Comparison of ENCODE assay signal across 9 mouse cellular contexts in genomic region chr17:87302014-87302794, GRCm38 (mm10). TPM values are rescaled to one million over a fixed set of nuclear protein-coding genes. Genes with fewer than 3 reads are reported as not detected.
DNase-seq lines count a peak whose midpoint lies in the region; ATAC-seq lines count a peak whose summit lies in the region.
"Had no signal": no experiment of that assay in that cellular context is flagged by ENCODE, and none has a peak within 500 bp of the region (broad histone marks: within the 10 kb centered on the region; RNA-seq: fewer than 3 reads in every experiment).

No protein-coding gene starts in this region.

- H3K4me2 ChIP-seq in liver, embryonic 11.5 days, result no peak overlapping the region; the same call in 1 of the 2 replicates
- H3K4me2 ChIP-seq in intestine, embryonic 16.5 days (ENCODE audit: low read depth, low read length), result no peak overlapping the region
- no peak overlapping the region for H3K4me2 ChIP-seq in stomach, embryonic 14.5 days (replicated peaks; ENCODE audit: low read depth, low read length)
- H3K4me2 ChIP-seq: midbrain, embryonic 12.5 days had no signal

- no peak overlapping the region for H3K27ac ChIP-seq in liver, embryonic 11.5 days (ENCODE audit: low read depth, low read length)
- peak overlapping the region; percentile 53 for H3K27ac ChIP-seq in intestine, embryonic 16.5 days (ENCODE audit: low read length)
- peak overlapping the region; percentile 28; the same call in 1 of the 2 replicates for H3K27ac ChIP-seq in stomach, embryonic 14.5 days (ENCODE audit: low read length)
- H3K27ac ChIP-seq: midbrain, embryonic 12.5 days had no signal

- WGBS in liver, embryonic 11.5 days, result 39% methylated on average over 13 of the region's 13 CpGs
- 49% methylated on average over 13 of the region's 13 CpGs for WGBS in intestine, embryonic 16.5 days
- 66% methylated on average over 13 of the region's 13 CpGs for WGBS in stomach, embryonic 14.5 days

- peak; percentile 29 for DNase-seq in liver
- DNase-seq in liver, embryonic 11.5 days (ENCODE audit: low spot score), result no peak
- DNase-seq in adrenal gland, postnatal 25 days, result peak; percentile 58
- DNase-seq in layer of hippocampus, postnatal 14 days (ENCODE audit: low spot score in 2 of 2), result no peak
- no peak for DNase-seq in left cerebral cortex, postnatal 25 days (ENCODE audit: low spot score in 2 of 2)
- DNase-seq: right cerebral cortex, postnatal 4 days had no signal

- intact Hi-C loops in left cerebral cortex, postnatal 25 days (cut with DNase I), result no loop called here

- no peak overlapping the region for H3K9ac ChIP-seq in liver, embryonic 11.5 days (ENCODE audit: low read depth, low read length)
- H3K9ac ChIP-seq in intestine, embryonic 16.5 days (ENCODE audit: low read depth, low read length), result peak overlapping the region; percentile 50
- H3K9ac ChIP-seq in stomach, embryonic 14.5 days (replicated peaks; ENCODE audit: low read depth, low read length), result no peak overlapping the region
- H3K9ac ChIP-seq: midbrain, embryonic 12.5 days had no signal

- peaks cover 15% of the 10 kb centered on the region for H3K4me1 ChIP-seq in liver, embryonic 11.5 days (replicated peaks; ENCODE audit: control insufficient read depth, insufficient read depth, low read length)
- peaks cover 25% of the 10 kb centered on the region for H3K4me1 ChIP-seq in intestine, embryonic 16.5 days (ENCODE audit: control insufficient read depth, insufficient read depth, low read length)
- peaks cover 2% of the 10 kb centered on the region; the same call in 1 of the 2 replicates for H3K4me1 ChIP-seq in stomach, embryonic 14.5 days (ENCODE audit: control insufficient read depth, insufficient read depth, low read length)
- H3K4me1 ChIP-seq: midbrain, embryonic 12.5 days had no signal

- ATAC-seq in liver, embryonic 11.5 days (replicated peaks; ENCODE audit: low FRiP score), result no peak
- ATAC-seq in intestine, embryonic 16.5 days, result peak; percentile 46
- ATAC-seq in stomach, embryonic 14.5 days (ENCODE audit: insufficient number of reproducible peaks, insufficient read depth, low FRiP score, low read depth), result peak; percentile 77; the same call in 1 of the 2 replicates

- H3K4me3 ChIP-seq in liver, embryonic 11.5 days (ENCODE audit: low read depth, low read length), result no peak overlapping the region
- H3K4me3 ChIP-seq in intestine, embryonic 16.5 days (ENCODE audit: low read length), result no peak overlapping the region
- H3K4me3 ChIP-seq in stomach, embryonic 14.5 days (ENCODE audit: low read depth, low read length), result no peak overlapping the region
- H3K4me3 ChIP-seq: midbrain, embryonic 12.5 days had no signal

- no peaks in the 10 kb centered on the region for H3K9me3 ChIP-seq in liver, embryonic 11.5 days (ENCODE audit: control insufficient read depth, low read length)
- no peaks in the 10 kb centered on the region for H3K9me3 ChIP-seq in intestine, embryonic 16.5 days (ENCODE audit: control insufficient read depth, low read length)
- H3K9me3 ChIP-seq in stomach, embryonic 14.5 days (ENCODE audit: control insufficient read depth, low read depth, low read length), result no peaks in the 10 kb centered on the region
- H3K9me3 ChIP-seq: midbrain, embryonic 12.5 days had no signal

- no peaks in the 10 kb centered on the region for H3K36me3 ChIP-seq in liver, embryonic 11.5 days (ENCODE audit: control insufficient read depth, insufficient read depth, low read length)
- no peaks in the 10 kb centered on the region for H3K36me3 ChIP-seq in intestine, embryonic 16.5 days (ENCODE audit: control insufficient read depth, insufficient read depth, low read length)
- no peaks in the 10 kb centered on the region for H3K36me3 ChIP-seq in stomach, embryonic 14.5 days (ENCODE audit: control insufficient read depth, insufficient read depth, low read length)
- H3K36me3 ChIP-seq: midbrain, embryonic 12.5 days had no signal

- H3K27me3 ChIP-seq in liver, embryonic 11.5 days (replicated peaks; ENCODE audit: control insufficient read depth, insufficient read depth, low read length), result no peaks in the 10 kb centered on the region
- H3K27me3 ChIP-seq in intestine, embryonic 16.5 days (replicated peaks; ENCODE audit: control insufficient read depth, insufficient read depth, low read length), result no peaks in the 10 kb centered on the region
- H3K27me3 ChIP-seq in stomach, embryonic 14.5 days (ENCODE audit: control insufficient read depth, insufficient read depth, low read length), result no peaks in the 10 kb centered on the region
- H3K27me3 ChIP-seq: midbrain, embryonic 12.5 days had no signal

RNA-seq across cellular contexts. Expression of gene Ttc7, which starts 19.5 kb away (rescaled TPM):
- polyA plus RNA-seq in liver, embryonic 11.5 days (2014; fragmentation: Nextera tagmentation; extraction: Ambion mirVana), result 14.1 and 14.3 TPM in 2 replicates
- 7.8 and 12.3 TPM in 2 replicates for total RNA-seq in adrenal gland, postnatal 25 days (2021)
- 21.7 and 27.1 TPM in 2 replicates for polyA plus RNA-seq in intestine, embryonic 16.5 days (2015; fragmentation: Nextera tagmentation; extraction: Ambion mirVana)
- 4.6 and 5.9 TPM in 2 replicates for polyA plus RNA-seq in stomach, embryonic 14.5 days (2014; fragmentation: Nextera tagmentation; extraction: Ambion mirVana)
- 1 to 10 TPM; 6.8 to 6.9 TPM for total RNA-seq in layer of hippocampus, postnatal 14 days (2021)
- 10 to 100 TPM; 12.0 to 14.4 TPM for total RNA-seq in left cerebral cortex, postnatal 25 days (2021)

RNA-seq across cellular contexts. Expression of gene Mcfd2, which starts 36.5 kb away (rescaled TPM):
- polyA plus RNA-seq in liver, embryonic 11.5 days (2014; fragmentation: Nextera tagmentation; extraction: Ambion mirVana), result 71.9 and 76.9 TPM in 2 replicates
- total RNA-seq in adrenal gland, postnatal 25 days (2021), result 264 and 267 TPM in 2 replicates
- polyA plus RNA-seq in intestine, embryonic 16.5 days (2015; fragmentation: Nextera tagmentation; extraction: Ambion mirVana), result 150 and 184 TPM in 2 replicates
- polyA plus RNA-seq in stomach, embryonic 14.5 days (2014; fragmentation: Nextera tagmentation; extraction: Ambion mirVana), result 82.6 and 93.6 TPM in 2 replicates
- total RNA-seq in layer of hippocampus, postnatal 14 days (2021), result 10 to 100 TPM; 36.9 to 45.0 TPM
- 10 to 100 TPM; 53.7 to 54.0 TPM for total RNA-seq in left cerebral cortex, postnatal 25 days (2021)

Comparison
In these comparisons a context has a peak if more than half of its experiments do, and no peak if none do; other contexts are left out.
1. DNase-seq: peak in liver (single experiment) and adrenal gland, postnatal 25 days (single experiment); none in liver, embryonic 11.5 days (single experiment), layer of hippocampus, postnatal 14 days (0 of 2) and left cerebral cortex, postnatal 25 days (0 of 2).